Mouse (Mus musculus): ENCODE results near the gene Pbx1.

DNA sequence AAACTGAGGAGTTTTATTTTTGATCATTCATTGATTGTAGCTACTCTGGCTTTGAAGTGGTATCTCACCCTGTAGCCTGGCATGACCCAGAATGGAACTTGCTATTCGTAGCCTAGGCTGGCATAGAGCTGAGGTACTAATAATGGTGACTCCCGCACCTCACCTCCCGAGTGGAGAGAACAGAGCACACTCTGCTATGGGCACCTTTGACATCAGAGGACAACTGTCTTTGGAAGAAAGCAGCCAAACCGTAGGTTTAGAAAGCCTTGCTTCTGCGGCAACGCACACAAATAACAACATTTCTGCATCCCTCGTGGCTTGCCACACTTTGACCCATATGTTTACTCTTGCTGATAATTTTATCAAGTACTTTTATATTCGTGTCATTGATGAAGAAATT, 132.9 kb downstream of the Pbx1 start:
- TF ChIP-seq CTCF (IDR thresholded peaks at IDR 0.05; ENCODE audit: low read depth) = no peak
- no peak for TF ChIP-seq EP300 (IDR thresholded peaks at IDR 0.05; ENCODE audit: low read depth)
